ENCODE assay signal across 23 mouse cellular contexts in genomic region chr9:63751325-63751724, GRCm38 (mm10). TPM values are rescaled to one million over a fixed set of nuclear protein-coding genes. Genes with fewer than 3 reads are reported as not detected.
DNase-seq lines count a peak whose midpoint lies in the region; ATAC-seq and TF ChIP-seq lines count a peak whose summit lies in the region.
"Had no signal": no experiment of that assay in that cellular context is flagged by ENCODE, and none has a peak within 500 bp of the region (broad histone marks: within the 10 kb centered on the region; RNA-seq: fewer than 3 reads in every experiment).

No protein-coding gene starts in this region.

- intact Hi-C loops in heart, adult 2 months (cut with DNase I) = no loop called here

- TF ChIP-seq CTCF in heart, adult 2 months (IDR thresholded peaks at IDR 0.05) = no peak

- no peaks in the 10 kb centered on the region for H3K9me3 ChIP-seq in lung, embryonic 16.5 days (ENCODE audit: control insufficient read depth, low read length)
- H3K9me3 ChIP-seq: embryonic facial prominence, embryonic 13.5 days; embryonic facial prominence, embryonic 15.5 days; forebrain, embryonic 10.5 days; forebrain, embryonic 12.5 days had no signal

- no peak overlapping the region for H3K4me3 ChIP-seq in heart, adult 2 months
- no peak overlapping the region for H3K4me3 ChIP-seq in lung, embryonic 16.5 days (ENCODE audit: low read length)
- H3K4me3 ChIP-seq: embryonic facial prominence, embryonic 13.5 days; embryonic facial prominence, embryonic 15.5 days; erythroblast, embryonic 14.5 days; forebrain, embryonic 10.5 days; forebrain, embryonic 12.5 days had no signal

- ATAC-seq in lung, embryonic 16.5 days (ENCODE audit: low read depth) = no peak
- ATAC-seq: forebrain, embryonic 14.5 days had no signal

- no peaks in the 10 kb centered on the region for H3K36me3 ChIP-seq in heart, adult 2 months (ENCODE audit: control insufficient read depth, insufficient read depth, low read length)
- H3K36me3 ChIP-seq in lung, embryonic 16.5 days (ENCODE audit: control insufficient read depth, insufficient read depth, low read length) = no peaks in the 10 kb centered on the region
- H3K36me3 ChIP-seq: embryonic facial prominence, embryonic 13.5 days; embryonic facial prominence, embryonic 15.5 days; forebrain, embryonic 12.5 days had no signal

- no peak for TF ChIP-seq POLR2A in heart, adult 2 months (IDR thresholded peaks at IDR 0.05; ENCODE audit: insufficient read depth, low read depth, low read length)

- no peak overlapping the region for H3K27ac ChIP-seq in heart, adult 2 months
- H3K27ac ChIP-seq in lung, embryonic 16.5 days (ENCODE audit: low read length) = 0 out of 2 replicates have a peak overlapping the region, but pooled peaks have one; percentile 23

- H3K4me1 ChIP-seq in heart, adult 2 months (ENCODE audit: control insufficient read depth, insufficient read depth, low read length) = peaks cover 21% of the 10 kb centered on the region
- peaks cover 85% of the 10 kb centered on the region for H3K4me1 ChIP-seq in lung, embryonic 16.5 days (replicated peaks; ENCODE audit: control insufficient read depth, insufficient read depth, low read length)

- WGBS in heart, adult 2 months = 88% methylated on average over 4 of the region's 4 CpGs
- 60% methylated on average over 4 of the region's 4 CpGs for WGBS in lung, embryonic 16.5 days

- H3K79me2 ChIP-seq in heart, adult 2 months (replicated peaks; ENCODE audit: control insufficient read depth, insufficient read depth, low read length) = no peaks in the 10 kb centered on the region

- H3K27me3 ChIP-seq in heart, adult 2 months (ENCODE audit: control insufficient read depth, insufficient read depth, low read length) = no peaks in the 10 kb centered on the region
- no peaks in the 10 kb centered on the region for H3K27me3 ChIP-seq in lung, embryonic 16.5 days (ENCODE audit: control insufficient read depth, insufficient read depth, low read depth, low read length)
- H3K27me3 ChIP-seq: embryonic facial prominence, embryonic 13.5 days; embryonic facial prominence, embryonic 15.5 days; forebrain, embryonic 12.5 days had no signal

- H3K9ac ChIP-seq in heart, adult 2 months (ENCODE audit: low read depth, low read length) = no peak overlapping the region
- H3K9ac ChIP-seq in lung, embryonic 16.5 days (ENCODE audit: low read length) = no peak overlapping the region
- H3K9ac ChIP-seq: embryonic facial prominence, embryonic 13.5 days; embryonic facial prominence, embryonic 15.5 days; forebrain, embryonic 12.5 days had no signal

- DNase-seq in heart, adult 11 months = peak; percentile 79
- DNase-seq in heart, adult 2 months = no peak
- no peak for DNase-seq in lung, postnatal 4 days
- peak; percentile 42 for DNase-seq in lung, postnatal 36 days
- no peak for DNase-seq in lung, postnatal 25 days (ENCODE audit: low spot score)
- DNase-seq in neural tube, embryonic 10.5 days (ENCODE audit: extremely low spot score, low spot score) = no peak
- DNase-seq: adrenal gland, adult 2 months; adrenal gland, postnatal 10 days; adrenal gland, postnatal 25 days; cerebellum, adult 11 months; cerebellum, adult 18-20 months; cerebellum, adult 8-10 months; cerebellum, adult 9-11 months; cerebellum, postnatal 14 days; cerebellum, postnatal 36 days; embryo, embryonic 11 days had no signal

- no peak for TF ChIP-seq EP300 in heart, adult 2 months (IDR thresholded peaks at IDR 0.05; ENCODE audit: insufficient read depth, low read depth, low read length)

- no peak overlapping the region for H3K4me2 ChIP-seq in lung, embryonic 16.5 days (ENCODE audit: low read depth, low read length)
- H3K4me2 ChIP-seq: embryonic facial prominence, embryonic 15.5 days; forebrain, embryonic 12.5 days had no signal

RNA-seq across cellular contexts. Expression of gene Smad3, which starts 6.5 kb away (rescaled TPM):
- 10 to 100 TPM; 12.4 to 13.0 TPM for total RNA-seq in heart, adult 2 months (2021)
- 18.4 and 24.0 TPM in 2 replicates for polyA plus RNA-seq in heart, adult 2 months (2012; rRNA removed)
- polyA plus RNA-seq in lung, embryonic 16.5 days (2015; fragmentation: Nextera tagmentation; extraction: Ambion mirVana) = 18.0 and 19.5 TPM in 2 replicates

Comparison
In these comparisons a context has a peak if more than half of its experiments do, and no peak if none do; other contexts are left out.
1. DNase-seq: peak in heart, adult 11 months (single experiment) and lung, postnatal 36 days (single experiment); none in heart, adult 2 months (0 of 2), lung, postnatal 4 days (0 of 2), lung, postnatal 25 days (single experiment) and neural tube, embryonic 10.5 days (single experiment).